Mouse (Mus musculus) brain, embryonic 14.5 days (tissue): ENCODE results near the gene Igf1r.

ENCODE experiments used
- CTCF ChIP-seq: fragments of 200-500 bp; IDR thresholded peaks from 2 replicates; pipeline ENCODE4 v1.5.1; 2012; ENCODE audit warnings: inconsistent platforms, mild to moderate bottlenecking, moderate library complexity, borderline replicate concordance; ENCODE audit not compliant: insufficient read depth, insufficient read length; ENCODE audit errors: extremely low read depth
- POLR2A ChIP-seq: fragments of 200-500 bp; IDR thresholded peaks from 2 replicates; pipeline ENCODE4 v1.6.1; 2012; ENCODE audit warnings: mild to moderate bottlenecking, inconsistent platforms, borderline replicate concordance; ENCODE audit not compliant: poor library complexity, insufficient read depth, insufficient read length, severe bottlenecking; ENCODE audit errors: extremely low read depth

GRCm38 (mm10) chr7:68230831-68231230 is 278.2 kb downstream of the Igf1r start:
- TF ChIP-seq CTCF (no peak), POLR2A (no peak)
